Mouse (Mus musculus) hindbrain, embryonic 14.5 days (tissue): ENCODE data around the gene Bnipl. TPM values are rescaled to one million over a fixed set of nuclear protein-coding genes. Genes with fewer than 3 reads are reported as not detected.
A peak's percentile ranks its signal among the peaks of the same experiment; 100 is the strongest.

ENCODE experiments used
- ATAC-seq: fragments of 200-750 bp; cut with Nextera tagmentation; 2 replicates; pipeline ENCODE4 v1.8.0; 2017; ENCODE audit warnings: moderate number of reproducible peaks, mild to moderate bottlenecking, moderate TSS enrichment, moderate library complexity; ENCODE audit not compliant: low FRiP score
- DNase-seq: peaks from one replicate; pipeline ENCODE4 v3.0.0-alpha.2; 2015; ENCODE audit warnings: low spot score
- H3K27ac ChIP-seq: fragments of 300-500 bp; sonication (generic); 2 replicates; pipeline ENCODE4 v1.5.1; 2014; ENCODE audit warnings: mild to moderate bottlenecking, moderate library complexity
- H3K27me3 ChIP-seq: fragments of 300-500 bp; sonication (generic); 2 replicates; pipeline ENCODE4 v1.6.1; 2014; ENCODE audit warnings: mild to moderate bottlenecking, low read length, mixed read lengths; ENCODE audit not compliant: control insufficient read depth, insufficient read depth
- H3K36me3 ChIP-seq: fragments of 300-500 bp; sonication (generic); replicated peaks from 2 replicates; pipeline ENCODE4 v1.6.1; 2014; ENCODE audit not compliant: control insufficient read depth, insufficient read depth
- H3K4me1 ChIP-seq: fragments of 300-500 bp; sonication (generic); replicated peaks from 2 replicates; pipeline ENCODE4 v1.6.1; 2014; ENCODE audit warnings: antibody characterized with exemption, low read length, mixed read lengths; ENCODE audit not compliant: control insufficient read depth, insufficient read depth
- H3K4me2 ChIP-seq: fragments of 300-500 bp; sonication (generic); replicated peaks from 2 replicates; pipeline ENCODE4 v1.6.1; 2014; ENCODE audit warnings: mild to moderate bottlenecking, moderate library complexity
- H3K4me3 ChIP-seq: fragments of 300-500 bp; sonication (generic); replicated peaks from 2 replicates; pipeline ENCODE4 v1.5.1; 2014; ENCODE audit warnings: mild to moderate bottlenecking, low read length
- H3K9ac ChIP-seq: fragments of 300-500 bp; sonication (generic); 2 replicates; pipeline ENCODE4 v1.6.1; 2014
- H3K9me3 ChIP-seq: fragments of 300-500 bp; sonication (generic); 2 replicates; pipeline ENCODE4 v1.6.1; 2016; ENCODE audit warnings: low read length; ENCODE audit not compliant: control insufficient read depth
- WGBS: fragments of 180-500 bp; shearing (Covaris S2); extraction: QIAGEN DNeasy Blood & Tissue Kit; methylation state at CpG from one replicate; pipeline ENCODE4 v1.1.7; 2014; 5-methylcytosine and 5-hydroxymethylcytosine counted together
- polyA plus RNA-seq: library from polyadenylated mRNA; unstranded; fragments of >200 nt; fragmentation: Nextera tagmentation; extraction: Ambion mirVana; gene quantifications from 2 replicates; pipeline ENCODE4 v1.2.1, GENCODE M21; 2014

Bnipl gene
- polyA plus RNA-seq, 1 experiment from 2014 or later = not detected

- H3K36me3 ChIP-seq = peaks cover 48% of the 10 kb centered on the region
- under 1% methylated on average over 63 of the region's 64 CpGs for WGBS
- H3K4me1 ChIP-seq = peaks cover 51% of the 10 kb centered on the region
Measured at GRCm38 (mm10) chr3:95228148-95228893, 22.7 kb downstream of the Bnipl start, which contains the start of gene Cdc42se1. TSS of gene Cdc42se1 (plus strand) at chr3:95228732.

GRCm38 (mm10) chr3:95227214-95227613 is 23.8 kb downstream of the Bnipl start:
- peak overlapping the region; percentile 86 for H3K9ac ChIP-seq
- H3K4me3 ChIP-seq = peak overlapping the region; percentile 67
- no peaks in the 10 kb centered on the region for H3K27me3 ChIP-seq
- H3K9me3 ChIP-seq = no peaks in the 10 kb centered on the region
- DNase-seq (peak; percentile 60), ATAC-seq (no peak)
- WGBS = 4% methylated on average over 1 of the region's 1 CpGs
- peak overlapping the region; percentile 98 for H3K27ac ChIP-seq
- H3K36me3 ChIP-seq = peaks cover 48% of the 10 kb centered on the region
- peaks cover 51% of the 10 kb centered on the region for H3K4me1 ChIP-seq
- peak overlapping the region; percentile 70 for H3K4me2 ChIP-seq

More at GRCm38 (mm10) chr3:95228148-95228893, 22.7 kb downstream of the Bnipl start, which contains the start of gene Cdc42se1:
- Histone ChIP-seq H3K9me3 (no peaks in the 10 kb centered on the region), H3K27me3 (no peaks in the 10 kb centered on the region), H3K4me3 (peak within 1 kb of the TSS; percentile 67), H3K27ac (peak within 1 kb of the TSS; percentile 98), H3K9ac (peak within 1 kb of the TSS; percentile 86), H3K4me2 (peak within 1 kb of the TSS; percentile 70)
- DNase-seq (peak; percentile 91), ATAC-seq (peak; percentile 91)

- no peak overlapping the region for H3K4me3 ChIP-seq
- DNase-seq (peak; percentile 50), ATAC-seq (no peak)
- no peaks in the 10 kb centered on the region for H3K9me3 ChIP-seq
- no peak overlapping the region for H3K9ac ChIP-seq
- peaks cover 68% of the 10 kb centered on the region for H3K36me3 ChIP-seq
- peak overlapping the region; percentile 30 for H3K4me2 ChIP-seq
- 28% methylated on average over 6 of the region's 6 CpGs for WGBS
- H3K27me3 ChIP-seq = no peaks in the 10 kb centered on the region
- H3K27ac ChIP-seq = no peak overlapping the region
- H3K4me1 ChIP-seq = peaks cover 29% of the 10 kb centered on the region
Measured at GRCm38 (mm10) chr3:95224295-95224694, 26.7 kb downstream of the Bnipl start.

GRCm38 (mm10) chr3:95223041-95223440 is 28.0 kb downstream of the Bnipl start:
- H3K4me2 ChIP-seq = no peak overlapping the region
- H3K4me3 ChIP-seq = no peak overlapping the region
- H3K4me1 ChIP-seq = peaks cover 32% of the 10 kb centered on the region
- peaks cover 76% of the 10 kb centered on the region for H3K36me3 ChIP-seq
- H3K9ac ChIP-seq = no peak overlapping the region
- 93% methylated on average over 2 of the region's 2 CpGs for WGBS
- no peaks in the 10 kb centered on the region for H3K9me3 ChIP-seq
- ATAC-seq (no peak), DNase-seq (no peak)
- no peaks in the 10 kb centered on the region for H3K27me3 ChIP-seq
- no peak overlapping the region for H3K27ac ChIP-seq

GRCm38 (mm10) chr3:95218466-95219137 is 32.4 kb downstream of the Bnipl start:
- Histone ChIP-seq H3K27ac (peak overlapping the region; percentile 93; the same call in 1 of the 2 replicates), H3K4me2 (peak overlapping the region; percentile 68), H3K36me3 (peaks cover 64% of the 10 kb centered on the region), H3K9me3 (no peaks in the 10 kb centered on the region), H3K9ac (no peak overlapping the region), H3K27me3 (no peaks in the 10 kb centered on the region), H3K4me1 (0 out of 2 replicates have a peak, but pooled peaks cover 12% of the 10 kb centered on the region), H3K4me3 (peak overlapping the region; percentile 66)
- DNase-seq (no peak), ATAC-seq (no peak)
- 82% methylated on average over 6 of the region's 6 CpGs for WGBS

- peak within 1 kb of the TSS; percentile 66 for H3K4me3 ChIP-seq
- H3K9me3 ChIP-seq = no peaks in the 10 kb centered on the region
- ATAC-seq (peak; percentile 90), DNase-seq (peak; percentile 84)
- peak within 1 kb of the TSS; percentile 92 for H3K9ac ChIP-seq
- H3K36me3 ChIP-seq = peaks cover 53% of the 10 kb centered on the region
- 0 out of 2 replicates have a peak, but pooled peaks cover 12% of the 10 kb centered on the region for H3K4me1 ChIP-seq
- peak within 1 kb of the TSS; percentile 93 for H3K27ac ChIP-seq
- H3K27me3 ChIP-seq = no peaks in the 10 kb centered on the region
- under 1% methylated on average over 56 of the region's 56 CpGs for WGBS
- peak within 1 kb of the TSS; percentile 68 for H3K4me2 ChIP-seq
Measured at GRCm38 (mm10) chr3:95217255-95218134, 33.5 kb downstream of the Bnipl start, which contains the start of gene Gabpb2. TSS of gene Gabpb2 (minus strand) at chr3:95217916.

GRCm38 (mm10) chr3:95216655-95217254 is 34.2 kb downstream of the Bnipl start:
- Histone ChIP-seq H3K4me3 (peak overlapping the region; percentile 66), H3K4me1 (0 out of 2 replicates have a peak, but pooled peaks cover 12% of the 10 kb centered on the region)

GRCm38 (mm10) chr3:95213609-95213975 is 37.4 kb downstream of the Bnipl start:
- ATAC-seq (no peak), DNase-seq (no peak)
- Histone ChIP-seq H3K27me3 (no peaks in the 10 kb centered on the region), H3K9me3 (no peaks in the 10 kb centered on the region), H3K4me1 (0 out of 2 replicates have a peak, but pooled peaks cover 12% of the 10 kb centered on the region), H3K36me3 (peaks cover 25% of the 10 kb centered on the region), H3K9ac (no peak overlapping the region), H3K4me2 (no peak overlapping the region), H3K4me3 (no peak overlapping the region), H3K27ac (no peak overlapping the region)
- WGBS = 100% methylated on average over 1 of the region's 1 CpGs

More at GRCm38 (mm10) chr3:95216655-95217254, 34.2 kb downstream of the Bnipl start:
- 26% methylated on average over 4 of the region's 4 CpGs for WGBS
- no peaks in the 10 kb centered on the region for H3K27me3 ChIP-seq
- peaks cover 47% of the 10 kb centered on the region for H3K36me3 ChIP-seq
- ATAC-seq = no peak
- peak overlapping the region; percentile 68 for H3K4me2 ChIP-seq
- peak overlapping the region; percentile 93 for H3K27ac ChIP-seq
- H3K9ac ChIP-seq = peak overlapping the region; percentile 92
- no peak for DNase-seq
- H3K9me3 ChIP-seq = no peaks in the 10 kb centered on the region
